Mouse (Mus musculus): Measurements from ENCODE around the gene Dusp2.

GRCm38 (mm10) chr2:127362459-127363281 lies 26.7 kb downstream of the Dusp2 start, which contains the start of gene Adra2b:
- peak; percentile 35 for TF ChIP-seq CTCF (conservative IDR thresholded peaks at IDR 0.05; ENCODE audit: low read length)
- no peak for TF ChIP-seq NANOG (IDR thresholded peaks at IDR 0.05; ENCODE audit: borderline replicate concordance, low read length)
- no peak for TF ChIP-seq POU5F1 (IDR thresholded peaks at IDR 0.05; ENCODE audit: borderline replicate concordance, low read length)

Measured in E14TG2a.4 (cell line).